Mouse (Mus musculus): ENCODE results near the gene Adamts5.

The Adamts5 gene

DNA sequence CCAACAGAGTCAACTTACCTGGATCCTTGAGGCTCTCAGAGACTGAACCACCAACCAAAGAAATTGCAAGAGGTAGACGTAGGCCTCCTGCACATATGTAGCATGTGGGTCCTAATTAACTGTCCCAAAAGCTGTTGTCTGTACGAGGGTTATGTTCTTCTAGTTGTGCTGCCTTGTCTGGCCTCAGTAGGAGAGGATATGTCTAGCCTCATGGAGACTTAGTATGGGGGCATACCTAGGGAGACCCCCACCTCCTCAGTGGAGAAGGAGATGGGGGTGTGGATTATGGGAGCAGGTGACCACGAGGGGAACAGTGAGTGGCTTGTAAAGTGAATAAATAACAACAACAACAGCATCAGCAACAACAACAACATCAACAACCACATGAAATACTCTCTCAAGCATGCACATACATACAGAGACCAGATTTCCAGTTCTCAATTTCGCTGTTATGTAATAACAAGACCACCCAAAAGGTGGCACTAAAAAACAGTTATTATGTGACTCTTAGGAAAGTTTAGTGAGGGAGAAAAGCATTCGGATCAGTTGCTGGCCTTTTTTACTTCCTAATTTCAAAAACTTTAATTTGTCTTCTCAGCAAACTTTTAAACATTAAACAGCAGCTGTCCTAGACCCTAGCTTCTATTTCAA, 81.7 kb downstream of the Adamts5 start:
- no peak for DNase-seq (ENCODE audit: low spot score)

DNA sequence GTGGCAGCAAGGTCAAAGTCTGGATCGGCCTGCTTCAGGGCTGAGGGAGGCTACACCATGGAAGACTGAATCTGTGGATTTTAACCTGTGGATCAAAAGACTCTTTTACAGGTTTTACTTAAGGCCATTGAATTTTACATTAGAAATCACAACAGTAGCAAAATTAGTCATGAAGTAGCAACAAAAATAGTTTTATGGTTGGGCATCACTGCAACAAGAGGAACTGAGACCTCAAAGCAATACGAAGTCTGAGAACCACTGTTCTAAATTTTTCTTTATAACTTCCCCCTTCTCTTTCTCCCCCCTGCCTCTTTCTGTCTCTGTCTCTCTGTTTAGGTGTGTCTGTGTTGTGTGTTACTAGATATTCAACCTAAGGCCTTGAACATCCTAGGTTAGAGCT, 87.5 kb downstream of the Adamts5 start:
- DNase-seq (ENCODE audit: low spot score) = no peak

DNA sequence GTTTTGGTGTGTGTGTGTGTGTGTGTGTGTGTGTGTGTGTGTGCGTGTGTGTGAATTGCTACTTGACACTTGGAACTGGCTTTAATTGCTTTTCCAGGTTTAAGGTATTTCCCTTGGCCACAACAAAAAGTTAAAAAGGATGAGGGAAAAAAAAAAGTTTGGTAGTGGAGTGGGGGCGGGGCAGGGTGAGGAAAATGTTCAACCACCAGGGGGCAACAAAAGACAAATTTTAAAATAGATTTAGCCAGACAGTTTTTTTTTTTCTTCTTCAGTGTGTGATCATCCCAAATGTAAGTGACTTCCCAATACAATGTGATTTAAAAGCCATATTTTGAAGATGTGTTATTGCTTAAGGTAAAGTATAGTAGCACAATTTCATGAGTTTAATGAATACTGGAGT, 94.0 kb downstream of the Adamts5 start:
- DNase-seq (ENCODE audit: low spot score) = no peak

DNA sequence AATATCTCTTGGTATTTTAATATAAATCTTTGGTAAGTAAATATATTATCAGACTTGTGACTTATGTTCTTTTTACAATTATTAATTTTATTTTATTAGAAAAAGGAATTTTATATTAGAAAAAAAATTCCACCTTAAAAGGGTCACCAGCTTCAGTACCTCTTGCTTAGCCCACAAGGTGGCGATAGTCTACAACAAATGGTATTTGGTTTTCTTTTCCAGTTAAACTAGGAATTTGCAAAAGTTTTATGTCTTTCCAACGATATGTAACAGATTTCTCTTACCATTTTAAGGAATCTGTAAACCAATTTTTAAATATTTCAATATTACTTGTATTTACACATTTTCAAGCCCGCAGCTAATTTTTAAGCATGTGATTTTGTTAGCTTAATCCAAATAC, 94.6 kb downstream of the Adamts5 start:
- DNase-seq (ENCODE audit: low spot score) = no peak

Data from T-cell, adult 2 months (primary cell).